Mouse (Mus musculus) left cerebral cortex, adult 6 months (tissue): ENCODE data around the gene Ranbp9. TPM values are rescaled to one million over a fixed set of nuclear protein-coding genes. Genes with fewer than 3 reads are reported as not detected.

ENCODE experiments used
- long read RNA-seq, 2 experiments: library from polyadenylated mRNA; unstranded; transcript quantifications; one replicate each; pipeline ENCODE4 v2.0.0; 2019 to 2020
- polyA plus RNA-seq: library from polyadenylated mRNA; unstranded; fragments of <200 nt; fragmentation: Nextera tagmentation; gene quantifications from 2 replicates; pipeline ENCODE4 v1.2.3, GENCODE M21; 2021

The Ranbp9 gene
- 11.4 and 12.9 TPM in 2 replicates for polyA plus RNA-seq
- long read RNA-seq, experiment 1, transcript Ranbp9-201 (14 exons, 3,371 nt), result major isoform, 22 of 55 reads
- long read RNA-seq, experiment 1, partial matches to known transcripts, result 23 of 55 reads
- long read RNA-seq, experiment 1, other reads (novel, unspliced or antisense), result 6 of 55 reads
- long read RNA-seq, experiment 2, transcript Ranbp9-201 (14 exons, 3,371 nt), result major isoform, 5 of 32 reads
- long read RNA-seq, experiment 2, partial matches to known transcripts, result 24 of 32 reads
- long read RNA-seq, experiment 2, other reads (novel, unspliced or antisense), result 2 of 32 reads

GRCm38 (mm10) chr13:43480957-43481858, at the start of gene Ranbp9:
TSS of gene Ranbp9 (minus strand) at chr13:43481282.

GRCm38 (mm10) chr13:43398297-43399080, 82.6 kb downstream of the Ranbp9 start, which contains the start of gene Nol7:
TSS of gene Nol7 (plus strand) at chr13:43398390.

GRCm38 (mm10) chr13:43364985-43365824, 115.9 kb downstream of the Ranbp9 start, which contains the start of gene Sirt5:
TSS of gene Sirt5 (plus strand) at chr13:43365496.

Other genes starting within 250 kb of the Ranbp9 start
- gene Gfod1, start 177.1 kb downstream of the Ranbp9 start, polyA plus RNA-seq, result 5.0 and 7.6 TPM in 2 replicates
- gene Sirt5, start 115.8 kb downstream of the Ranbp9 start, polyA plus RNA-seq, result 20.0 and 23.1 TPM in 2 replicates
- 205 and 226 TPM in 2 replicates for gene Nol7, start 82.9 kb downstream of the Ranbp9 start, polyA plus RNA-seq
- 5.9 and 14.8 TPM in 2 replicates for gene Mcur1, start 78.9 kb upstream of the Ranbp9 start, polyA plus RNA-seq
- gene Rnf182, start 134.4 kb upstream of the Ranbp9 start, polyA plus RNA-seq, result 7.1 and 8.0 TPM in 2 replicates